Mouse (Mus musculus) heart, embryonic 15.5 days (tissue): ENCODE results near the gene Iffo1. TPM values are rescaled to one million over a fixed set of nuclear protein-coding genes. Genes with fewer than 3 reads are reported as not detected.

ENCODE experiments used
- ATAC-seq: fragments of 200-750 bp; cut with Nextera tagmentation; replicated peaks from 2 replicates; pipeline ENCODE4 v1.8.0; 2017; ENCODE audit warnings: low read depth, moderate TSS enrichment; ENCODE audit not compliant: insufficient number of reproducible peaks, insufficient read depth, low FRiP score
- H3K27ac ChIP-seq: fragments of 300-500 bp; sonication (generic); 2 replicates; pipeline ENCODE4 v1.5.1; 2015; ENCODE audit warnings: mild to moderate bottlenecking, inconsistent platforms
- H3K27me3 ChIP-seq: fragments of 300-500 bp; sonication (generic); 2 replicates; pipeline ENCODE4 v1.6.1; 2015; ENCODE audit warnings: inconsistent platforms
- H3K36me3 ChIP-seq: fragments of 300-500 bp; sonication (generic); 2 replicates; pipeline ENCODE4 v1.6.1; 2015; ENCODE audit warnings: mild to moderate bottlenecking, inconsistent platforms
- H3K4me1 ChIP-seq: fragments of 300-500 bp; sonication (generic); replicated peaks from 2 replicates; pipeline ENCODE4 v1.6.1; 2015; ENCODE audit warnings: inconsistent platforms
- H3K4me2 ChIP-seq: fragments of 300-500 bp; sonication (generic); 2 replicates; pipeline ENCODE4 v1.6.1; 2015; ENCODE audit warnings: inconsistent platforms, mild to moderate bottlenecking, moderate library complexity
- H3K4me3 ChIP-seq: fragments of 300-500 bp; sonication (generic); 2 replicates; pipeline ENCODE4 v1.5.1; 2015; ENCODE audit warnings: mild to moderate bottlenecking, inconsistent platforms
- H3K9ac ChIP-seq: fragments of 300-500 bp; sonication (generic); 2 replicates; pipeline ENCODE4 v1.6.1; 2015; ENCODE audit warnings: mild to moderate bottlenecking, inconsistent platforms
- H3K9me3 ChIP-seq: fragments of 300-500 bp; sonication (generic); replicated peaks from 2 replicates; pipeline ENCODE4 v1.6.1; 2016; ENCODE audit warnings: inconsistent platforms
- WGBS: fragments of 180-500 bp; shearing (Covaris S2); methylation state at CpG from one replicate; pipeline ENCODE4 v1.1.7; 2015; ENCODE audit warnings: mixed read lengths; 5-methylcytosine and 5-hydroxymethylcytosine counted together
- microRNA-seq: library from miRNA; unstranded; fragments of <30 nt; microRNA quantifications from one replicate; pipeline ENCODE4, GENCODE M21; 2016
- polyA plus RNA-seq: library from polyadenylated mRNA; unstranded; fragments of >200 nt; fragmentation: Nextera tagmentation; extraction: Ambion mirVana; gene quantifications from 2 replicates; pipeline ENCODE4 v1.2.1, GENCODE M21; 2015

The Iffo1 gene
- polyA plus RNA-seq, 1 experiment from 2014 or later: 9.7 TPM

DNA sequence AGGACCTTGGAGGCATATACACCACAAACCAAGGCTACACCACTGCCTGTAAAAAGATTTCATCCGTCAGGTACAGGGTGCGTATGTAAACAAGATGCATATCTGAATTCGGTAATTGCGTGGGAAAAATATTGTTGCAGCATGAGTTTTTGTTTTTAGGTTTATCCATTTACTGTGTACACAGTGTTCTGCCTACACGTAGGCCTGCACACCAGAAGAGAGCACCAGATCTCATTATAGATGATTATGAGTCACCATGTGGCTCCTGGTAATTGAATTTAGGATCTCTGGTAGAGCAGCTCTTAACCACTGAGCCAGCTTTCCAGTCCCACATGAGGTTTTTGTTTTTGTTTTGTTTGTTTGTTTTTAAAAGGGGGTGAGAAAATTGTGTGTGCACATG lies 52.1 kb downstream of the Iffo1 start:
- Histone ChIP-seq H3K36me3 (peaks cover 21% of the 10 kb centered on the region), H3K27ac (no peak overlapping the region), H3K9ac (no peak overlapping the region), H3K9me3 (no peaks in the 10 kb centered on the region), H3K4me2 (no peak overlapping the region), H3K27me3 (no peaks in the 10 kb centered on the region), H3K4me3 (no peak overlapping the region), H3K4me1 (peaks cover 13% of the 10 kb centered on the region)
- ATAC-seq: no peak
- 86% methylated on average over 5 of the region's 5 CpGs for WGBS

DNA sequence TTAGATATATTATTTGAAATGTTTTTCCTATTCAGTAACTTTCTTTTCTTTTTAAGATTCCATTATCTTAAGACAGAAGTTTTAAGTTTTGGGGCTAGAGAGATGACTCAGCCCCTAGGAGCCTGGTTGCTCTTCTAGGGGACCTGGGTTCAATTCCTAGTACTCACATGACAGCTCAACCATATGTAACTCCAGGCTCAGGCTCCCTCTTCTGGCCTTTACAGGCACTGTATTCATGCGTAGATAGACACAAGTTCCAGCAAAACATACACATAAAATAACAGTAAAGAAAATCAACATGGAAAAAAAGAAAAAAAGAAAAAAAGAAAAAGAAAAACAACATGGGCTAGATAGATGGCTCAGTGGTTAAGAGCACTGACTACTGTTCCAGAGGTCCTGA lies 65.4 kb downstream of the Iffo1 start:
- H3K27me3 ChIP-seq: peaks cover 13% of the 10 kb centered on the region; the same call in 1 of the 2 replicates
- H3K4me2 ChIP-seq: no peak overlapping the region
- no peak overlapping the region for H3K27ac ChIP-seq
- H3K36me3 ChIP-seq: no peaks in the 10 kb centered on the region
- no peaks in the 10 kb centered on the region; the same call in 1 of the 2 replicates for H3K4me1 ChIP-seq
- no peak for ATAC-seq
- WGBS: 70% methylated on average over 1 of the region's 1 CpGs
- H3K4me3 ChIP-seq: no peak overlapping the region
- no peak overlapping the region for H3K9ac ChIP-seq
- H3K9me3 ChIP-seq: no peaks in the 10 kb centered on the region

Small RNA genes within 50 kb of the gene (microRNA-seq; reads per million reads assigned to microRNA genes)
- gene Mir3098 (0.63 reads per million), gene Mir7045 (not detected)

Other genes with a start within 250 kb of the Iffo1 start
- gene Lag3, start 233.5 kb upstream of the Iffo1 start, polyA plus RNA-seq: 1.2 and 1.7 TPM in 2 replicates
- gene Ptms, start 225.1 kb upstream of the Iffo1 start, polyA plus RNA-seq: 255 and 294 TPM in 2 replicates
- 358 and 371 TPM in 2 replicates for gene Mlf2, start 213.9 kb upstream of the Iffo1 start, polyA plus RNA-seq
- gene Cops7a, start 179.7 kb upstream of the Iffo1 start, polyA plus RNA-seq: 129 and 139 TPM in 2 replicates
- gene Pianp, start 148.5 kb upstream of the Iffo1 start, polyA plus RNA-seq: 0.62 and 1.1 TPM in 2 replicates
- gene Zfp384, start 136.1 kb upstream of the Iffo1 start, polyA plus RNA-seq: 9.0 and 12.4 TPM in 2 replicates
- 79.2 and 83.1 TPM in 2 replicates for gene Ing4, start 105.5 kb upstream of the Iffo1 start, polyA plus RNA-seq
- 5.2 and 7.1 TPM in 2 replicates for gene Acrbp, start 95.6 kb upstream of the Iffo1 start, polyA plus RNA-seq
- gene Lpar5, start 77.3 kb upstream of the Iffo1 start, polyA plus RNA-seq: 0.35 and 0.90 TPM in 2 replicates
- gene Chd4, start 49.3 kb upstream of the Iffo1 start, polyA plus RNA-seq: 61.1 and 63.4 TPM in 2 replicates
- gene Nop2, start 13.3 kb upstream of the Iffo1 start, polyA plus RNA-seq: 35.0 and 43.6 TPM in 2 replicates
- 3,777 and 4,210 TPM in 2 replicates for gene Gapdh, start 21.2 kb downstream of the Iffo1 start, polyA plus RNA-seq
- 66.1 and 93.1 TPM in 2 replicates for gene Ncapd2, start 46.5 kb downstream of the Iffo1 start, polyA plus RNA-seq
- gene Mrpl51, start 46.6 kb downstream of the Iffo1 start, polyA plus RNA-seq: 233 and 272 TPM in 2 replicates
- gene Vamp1, start 70.3 kb downstream of the Iffo1 start, polyA plus RNA-seq: 5.3 and 6.7 TPM in 2 replicates
- gene Tapbpl, start 86.6 kb downstream of the Iffo1 start, polyA plus RNA-seq: 3.9 and 8.2 TPM in 2 replicates
- 2.0 and 10.1 TPM in 2 replicates for gene Cd27, start 91.8 kb downstream of the Iffo1 start, polyA plus RNA-seq
- gene Tuba3a, start 140.8 kb downstream of the Iffo1 start, polyA plus RNA-seq: 0.11 TPM in 1 of 2 replicates, not detected in the other
- 37.8 and 48.4 TPM in 2 replicates for gene Ltbr, start 168.6 kb downstream of the Iffo1 start, polyA plus RNA-seq
- gene Scnn1a, start 175.4 kb downstream of the Iffo1 start, polyA plus RNA-seq: 0.81 and 2.8 TPM in 2 replicates
- 42.8 and 56.4 TPM in 2 replicates for gene Tnfrsf1a, start 204.1 kb downstream of the Iffo1 start, polyA plus RNA-seq
- 0.05 and 0.37 TPM in 2 replicates for gene Plekhg6, start 235.6 kb downstream of the Iffo1 start, polyA plus RNA-seq